Mouse (Mus musculus) kidney, adult 8-10 months (tissue): ENCODE measurements around the gene Fam107b.
"Not testable (repeated sequence)": the region's sequence is repeated elsewhere in the genome, so short reads cannot be mapped to it uniquely, and the experiment has no call there.

Source experiments
- DNase-seq, 2 experiments: peaks; one replicate each; pipeline ENCODE4 v3.0.0; 2022

The Fam107b gene

GRCm38 (mm10) chr2:3713682-3714361 is 143.5 kb downstream of the Fam107b start:
- DNase-seq = peak in 1 of 2 experiments; percentile 39

GRCm38 (mm10) chr2:3714511-3714910 is 144.2 kb downstream of the Fam107b start:
- no peak for DNase-seq

- no peak for DNase-seq
Measured at GRCm38 (mm10) chr2:3715424-3715823, 145.1 kb downstream of the Fam107b start.

GRCm38 (mm10) chr2:3717268-3717667 is 147.0 kb downstream of the Fam107b start:
- no peak for DNase-seq

GRCm38 (mm10) chr2:3717847-3718246 is 147.6 kb downstream of the Fam107b start:
- DNase-seq = no peak

GRCm38 (mm10) chr2:3719436-3720121 is 149.3 kb downstream of the Fam107b start:
- not testable (repeated sequence) for DNase-seq

GRCm38 (mm10) chr2:3721107-3721506 is 150.8 kb downstream of the Fam107b start:
- no peak for DNase-seq

- no peak for DNase-seq
Measured at GRCm38 (mm10) chr2:3721974-3722373, 151.7 kb downstream of the Fam107b start.

- no peak for DNase-seq
Measured at GRCm38 (mm10) chr2:3723391-3724106, 153.3 kb downstream of the Fam107b start.

GRCm38 (mm10) chr2:3726501-3727078 is 156.3 kb downstream of the Fam107b start:
- DNase-seq = no peak

GRCm38 (mm10) chr2:3727225-3727930 is 157.1 kb downstream of the Fam107b start:
- DNase-seq = no peak

- DNase-seq = no peak
Measured at GRCm38 (mm10) chr2:3728090-3728489, 157.8 kb downstream of the Fam107b start.

- peak in 1 of 2 experiments; percentile 65 for DNase-seq
Measured at GRCm38 (mm10) chr2:3729586-3729985, 159.3 kb downstream of the Fam107b start.

GRCm38 (mm10) chr2:3730744-3731143 is 160.5 kb downstream of the Fam107b start:
- DNase-seq = no peak

GRCm38 (mm10) chr2:3731316-3732015 is 161.2 kb downstream of the Fam107b start:
- no peak for DNase-seq

GRCm38 (mm10) chr2:3737917-3738694 is 167.8 kb downstream of the Fam107b start:
- DNase-seq = no peak

GRCm38 (mm10) chr2:3738734-3739133 is 168.4 kb downstream of the Fam107b start:
- DNase-seq = no peak

GRCm38 (mm10) chr2:3739351-3739961 is 169.2 kb downstream of the Fam107b start:
- DNase-seq = no peak

- DNase-seq = no peak
Measured at GRCm38 (mm10) chr2:3740256-3740655, 170.0 kb downstream of the Fam107b start.

- no peak for DNase-seq
Measured at GRCm38 (mm10) chr2:3740670-3741069, 170.4 kb downstream of the Fam107b start.

GRCm38 (mm10) chr2:3742519-3742918 is 172.2 kb downstream of the Fam107b start:
- no peak for DNase-seq
